Mouse (Mus musculus): ENCODE measurements around the gene Dnajc3.

- TF ChIP-seq TAL1 (IDR thresholded peaks at IDR 0.05; ENCODE audit: low read length) (no peak), GATA1 (IDR thresholded peaks at IDR 0.05; ENCODE audit: low read length) (no peak)
Measured at GRCm38 (mm10) chr14:118984161-118984560, 46.4 kb downstream of the Dnajc3 start.
